Mouse (Mus musculus): ENCODE measurements at regions not wholly inside any gene's neighbourhood (a gene's known extent, or its start where the extent isn't known, plus 50 kb on each side); places are given as distances from the start of the nearest gene placed in this dataset.

DNA sequence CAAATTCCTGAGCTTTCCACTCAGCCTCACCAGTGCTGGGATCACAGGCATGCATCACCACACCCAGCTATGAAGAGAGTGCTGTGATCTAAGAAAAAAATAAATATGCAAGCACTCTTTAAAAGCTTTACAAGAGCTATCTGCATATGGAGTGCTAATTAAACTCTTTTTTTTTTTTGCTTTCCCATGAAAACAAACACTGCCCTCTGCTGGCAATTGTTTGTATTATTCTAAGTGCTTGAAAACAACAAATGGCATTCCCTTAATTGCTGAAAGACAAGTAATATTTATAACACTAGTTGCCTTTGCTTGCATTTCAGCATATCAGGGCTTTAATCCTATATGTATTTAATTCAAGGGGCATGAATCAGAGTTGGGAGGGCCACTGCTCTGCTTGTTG lies 91.8 kb downstream of the 5730507C01Rik start:
- DNase-seq (ENCODE audit: inconsistent ontology term) = peak; percentile 2

DNA sequence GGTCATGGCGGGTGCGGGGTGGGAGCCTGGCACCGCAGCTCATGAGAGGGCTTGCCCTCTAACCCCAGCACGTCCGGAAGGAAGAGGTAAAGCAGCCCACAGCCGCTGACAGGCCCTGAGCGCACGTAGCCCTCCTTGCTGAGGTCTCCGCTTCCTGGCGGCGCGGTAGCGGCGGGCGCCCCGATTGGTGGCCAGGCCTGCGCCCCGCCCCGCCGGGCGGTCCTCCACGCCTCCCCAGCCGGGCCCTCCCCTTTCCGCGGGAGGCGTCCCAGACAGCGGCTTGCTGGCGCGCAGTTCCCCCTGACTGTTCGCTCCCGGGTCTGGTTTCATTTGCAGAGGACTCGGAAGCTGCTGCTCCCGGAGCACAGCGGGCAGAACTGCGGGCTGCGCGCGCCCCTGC lies 95.5 kb downstream of the 5730507C01Rik start:
- peak; percentile 87 for DNase-seq (ENCODE audit: inconsistent ontology term)

DNA sequence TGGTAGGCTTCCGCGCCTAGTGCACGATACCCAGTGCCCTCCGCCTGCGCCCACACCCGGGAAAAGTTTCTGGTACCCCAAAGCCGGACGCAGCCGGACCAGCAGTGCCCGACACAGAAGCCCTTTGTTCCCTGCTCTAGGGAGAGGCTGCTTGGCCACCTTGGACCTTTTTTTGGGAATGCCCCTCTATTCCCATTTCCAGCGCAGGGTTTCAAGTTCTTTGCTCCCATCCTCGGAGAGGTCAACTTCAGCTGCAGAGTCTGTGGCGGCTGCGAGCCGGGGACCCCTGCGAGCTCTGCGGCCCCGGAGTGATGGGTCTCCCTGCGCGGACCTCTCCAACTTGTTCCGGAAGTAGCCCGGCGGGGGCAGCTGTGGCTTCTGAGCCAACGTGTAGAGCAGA lies 96.3 kb downstream of the 5730507C01Rik start:
- DNase-seq (ENCODE audit: inconsistent ontology term) = peak; percentile 6

Measured in Muller cell, postnatal 12 days (primary cell).